Mouse (Mus musculus) T-helper 1 cell (primary cell): Measurements from ENCODE around the gene Klk12.

Source experiments
- in situ Hi-C: fragments of 300-600 bp; cut with MboI, MseI; formaldehyde crosslinking; loops from one replicate; pipeline ENCODE4 v1.15.1; 2025; ENCODE audit warnings: high pct_unique_total_duplicates

The Klk12 gene

DNA sequence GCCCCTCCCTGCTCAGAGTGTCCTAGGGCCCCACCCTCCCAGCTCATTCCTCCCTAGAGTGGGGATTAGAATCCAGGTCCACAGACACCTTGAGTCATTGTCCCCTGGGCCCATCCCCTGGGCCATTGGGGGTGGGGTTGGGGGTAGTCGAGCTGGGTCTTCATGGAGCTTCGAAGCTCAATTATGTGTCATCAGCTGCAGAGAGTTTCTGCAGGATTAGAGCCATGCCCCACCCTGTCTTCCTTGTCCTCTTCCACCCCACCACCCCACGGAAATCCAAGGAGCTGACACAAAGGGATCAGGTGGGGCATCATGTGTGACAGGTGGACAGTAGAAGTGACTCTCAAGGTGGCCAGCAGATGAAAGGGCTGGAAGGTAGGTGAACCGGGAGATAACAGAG is at the start of gene Klk12:
Klk12 (plus strand) TSS at position 301 of the 400 bp plus-strand sequence.
- in situ Hi-C loops, result no loop called here

- in situ Hi-C loops, result no loop called here
Observed at GRCm38 (mm10) chr7:43747788-43748187, 20.9 kb upstream of the Klk12 start.

GRCm38 (mm10) chr7:43752806-43753205 is 15.9 kb upstream of the Klk12 start:
- in situ Hi-C loops, result no loop called here

DNA sequence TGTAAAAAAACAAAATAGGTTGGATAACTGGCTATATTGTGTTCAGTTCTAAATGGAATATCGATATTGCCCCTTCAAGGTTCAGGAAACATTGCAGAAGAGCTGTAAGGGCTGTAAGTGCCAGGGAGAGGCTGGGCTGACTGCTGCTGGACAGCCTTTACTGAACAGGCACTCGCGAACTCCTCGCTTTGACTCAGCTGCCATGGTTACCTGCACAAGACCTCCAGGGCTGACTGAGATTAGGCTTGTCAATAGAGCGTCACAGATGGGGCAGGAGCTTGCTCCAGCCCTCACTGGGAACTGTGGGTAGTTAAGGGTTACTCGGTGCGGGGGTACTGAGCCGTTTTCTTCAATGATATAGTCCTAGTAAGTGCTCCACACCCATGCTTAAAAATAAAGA is 2.2 kb upstream of the Klk12 start:
- in situ Hi-C loops, result no loop called here

DNA sequence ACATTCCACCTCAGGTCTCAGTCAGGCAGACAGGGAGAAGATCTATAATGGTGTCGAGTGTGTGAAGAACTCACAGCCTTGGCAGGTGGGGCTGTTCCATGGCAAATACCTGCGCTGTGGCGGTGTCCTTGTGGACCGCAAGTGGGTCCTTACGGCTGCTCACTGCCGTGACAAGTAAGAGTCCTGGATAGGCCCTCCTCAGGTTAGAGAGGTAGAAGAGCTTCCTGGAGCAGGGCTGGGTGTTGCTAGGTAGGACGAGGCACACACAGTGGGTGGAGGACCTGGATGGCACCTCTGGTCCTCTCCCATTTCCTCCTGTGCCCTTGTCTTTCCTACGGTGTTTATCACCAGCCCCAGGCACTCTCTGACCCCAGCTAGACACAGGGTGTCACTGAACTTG is 939 bp downstream of the Klk12 start:
- in situ Hi-C loops, result no loop called here

- in situ Hi-C loops, result no loop called here
Observed at GRCm38 (mm10) chr7:43770701-43771100, 2.0 kb downstream of the Klk12 start.

- in situ Hi-C loops, result no loop called here
Observed at GRCm38 (mm10) chr7:43771916-43772315, 3.2 kb downstream of the Klk12 start.

GRCm38 (mm10) chr7:43772901-43773300 is 4.2 kb downstream of the Klk12 start:
- in situ Hi-C loops, result no loop called here

- in situ Hi-C loops, result no loop called here
Observed at GRCm38 (mm10) chr7:43774364-43774763, 5.7 kb downstream of the Klk12 start, which contains the start of gene Klk11. TSS of gene Klk11 (plus strand) at chr7:43774604.

- in situ Hi-C loops, result no loop called here
Observed at GRCm38 (mm10) chr7:43774802-43775201, 6.1 kb downstream of the Klk12 start.

DNA sequence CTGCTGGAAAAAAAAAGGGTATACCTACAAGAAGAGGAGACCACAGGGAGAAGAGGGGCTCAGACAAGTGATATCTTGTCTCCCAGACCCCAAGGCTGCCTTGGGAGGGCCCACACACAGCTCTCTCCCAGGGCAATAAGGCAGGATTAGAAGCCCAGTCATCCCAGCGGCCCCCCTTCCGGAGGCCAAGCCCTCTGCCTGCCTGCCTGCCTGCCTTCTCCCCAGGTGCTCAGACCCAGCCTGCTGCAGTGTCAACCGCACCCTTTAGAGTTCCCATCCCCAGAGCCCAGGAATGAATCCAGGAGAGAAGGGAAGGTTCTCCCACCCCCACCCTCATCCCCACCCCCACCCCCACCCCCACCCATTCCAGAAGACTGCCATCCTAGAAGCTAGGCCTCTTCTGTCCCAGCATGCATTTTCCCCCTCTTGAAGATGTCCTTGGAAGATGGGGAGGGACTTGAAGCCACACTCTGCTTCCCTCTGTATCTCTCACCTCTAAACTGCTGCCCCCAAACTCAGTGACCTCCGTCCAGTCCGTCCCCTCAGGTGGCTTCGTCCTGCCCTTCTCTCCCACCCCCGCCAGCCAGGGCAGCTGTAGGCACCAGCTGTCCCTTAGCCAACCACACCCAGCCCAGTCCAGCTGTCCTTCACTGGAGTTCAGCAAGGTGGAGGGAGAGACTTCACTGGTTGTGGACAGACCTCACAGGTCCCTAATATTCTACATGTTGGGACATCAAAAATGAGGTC is 6.8 kb downstream of the Klk12 start:
- in situ Hi-C loops, result no loop called here

GRCm38 (mm10) chr7:43776506-43776905 is 7.8 kb downstream of the Klk12 start:
- in situ Hi-C loops, result no loop called here

DNA sequence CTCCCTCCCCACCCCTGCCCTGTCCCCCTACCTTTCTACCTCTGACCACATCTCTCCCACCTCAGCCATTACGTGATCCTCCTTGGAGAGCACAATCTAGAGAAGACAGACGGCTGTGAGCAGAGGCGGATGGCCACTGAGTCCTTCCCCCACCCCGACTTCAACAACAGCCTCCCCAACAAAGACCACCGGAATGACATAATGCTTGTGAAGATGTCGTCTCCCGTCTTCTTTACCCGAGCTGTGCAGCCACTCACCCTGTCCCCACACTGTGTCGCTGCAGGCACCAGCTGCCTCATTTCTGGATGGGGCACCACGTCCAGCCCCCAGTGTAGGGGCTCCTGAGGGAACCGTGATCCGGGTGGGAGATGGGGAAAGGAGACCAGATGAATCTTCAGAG is 8.7 kb downstream of the Klk12 start:
- in situ Hi-C loops, result no loop called here

- in situ Hi-C loops, result no loop called here
Observed at GRCm38 (mm10) chr7:43778176-43778970, 9.7 kb downstream of the Klk12 start.

DNA sequence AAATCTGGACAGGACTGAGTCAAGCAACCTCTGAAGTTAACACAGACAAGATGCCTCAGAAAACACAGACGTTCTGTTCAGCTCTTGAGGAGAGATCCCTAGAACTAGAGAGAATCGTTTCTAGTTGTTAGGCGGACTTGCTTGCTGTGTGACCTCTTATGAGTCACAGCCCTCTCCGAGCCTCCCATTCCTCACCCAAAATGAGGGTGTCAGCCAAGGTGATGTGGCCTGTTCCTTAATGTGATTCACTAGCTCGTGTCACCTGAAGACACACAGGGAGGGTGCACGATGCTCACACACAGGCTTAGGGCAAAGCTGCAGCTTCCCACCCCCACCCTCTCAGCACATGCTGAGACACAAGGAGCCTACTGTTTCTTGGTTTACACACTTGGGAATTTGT is 11.5 kb downstream of the Klk12 start:
- in situ Hi-C loops, result no loop called here

DNA sequence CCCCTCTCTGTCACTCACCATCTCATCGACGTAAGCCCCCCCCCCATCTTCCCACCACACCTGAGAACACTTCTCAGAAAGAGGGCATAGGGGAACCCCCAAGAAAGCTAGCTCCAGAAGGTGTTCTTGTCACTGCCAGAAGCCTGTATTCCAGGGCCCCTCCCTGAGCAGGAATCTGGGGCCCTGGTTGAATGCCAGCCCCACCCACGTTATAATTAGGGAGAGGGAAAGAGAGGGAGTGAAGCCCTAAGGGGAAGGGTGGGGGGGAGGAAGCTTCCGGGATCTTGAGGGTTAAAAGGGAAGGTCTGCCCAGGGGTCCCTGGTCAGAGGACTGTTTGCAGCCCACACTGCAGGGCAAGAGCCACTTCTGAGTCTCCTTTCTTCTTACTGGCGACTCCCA is 12.0 kb downstream of the Klk12 start, which contains the start of gene Klk10:
Klk10 (plus strand) TSS at position 290 of the 400 bp plus-strand sequence.
- in situ Hi-C loops, result no loop called here

DNA sequence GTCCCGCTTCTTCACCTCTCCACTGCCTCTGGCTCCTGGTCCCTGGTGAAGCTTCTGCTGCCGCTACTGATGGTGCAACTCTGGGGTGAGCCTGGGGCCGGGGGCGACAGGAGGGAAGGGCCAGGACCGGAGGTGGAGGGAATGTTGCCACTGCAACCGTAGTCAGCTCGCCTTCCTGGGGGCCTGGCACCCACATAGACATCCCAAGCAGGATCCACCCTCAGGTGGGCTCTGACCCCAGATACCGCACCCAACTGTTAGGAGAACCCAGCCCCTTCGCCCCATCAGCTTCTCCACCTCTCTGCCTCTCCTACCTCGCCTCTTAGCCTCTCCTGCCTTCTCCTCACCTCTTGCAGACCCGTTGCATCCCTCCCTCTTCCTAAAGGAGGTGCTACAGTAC is 12.8 kb downstream of the Klk12 start:
- in situ Hi-C loops, result no loop called here

DNA sequence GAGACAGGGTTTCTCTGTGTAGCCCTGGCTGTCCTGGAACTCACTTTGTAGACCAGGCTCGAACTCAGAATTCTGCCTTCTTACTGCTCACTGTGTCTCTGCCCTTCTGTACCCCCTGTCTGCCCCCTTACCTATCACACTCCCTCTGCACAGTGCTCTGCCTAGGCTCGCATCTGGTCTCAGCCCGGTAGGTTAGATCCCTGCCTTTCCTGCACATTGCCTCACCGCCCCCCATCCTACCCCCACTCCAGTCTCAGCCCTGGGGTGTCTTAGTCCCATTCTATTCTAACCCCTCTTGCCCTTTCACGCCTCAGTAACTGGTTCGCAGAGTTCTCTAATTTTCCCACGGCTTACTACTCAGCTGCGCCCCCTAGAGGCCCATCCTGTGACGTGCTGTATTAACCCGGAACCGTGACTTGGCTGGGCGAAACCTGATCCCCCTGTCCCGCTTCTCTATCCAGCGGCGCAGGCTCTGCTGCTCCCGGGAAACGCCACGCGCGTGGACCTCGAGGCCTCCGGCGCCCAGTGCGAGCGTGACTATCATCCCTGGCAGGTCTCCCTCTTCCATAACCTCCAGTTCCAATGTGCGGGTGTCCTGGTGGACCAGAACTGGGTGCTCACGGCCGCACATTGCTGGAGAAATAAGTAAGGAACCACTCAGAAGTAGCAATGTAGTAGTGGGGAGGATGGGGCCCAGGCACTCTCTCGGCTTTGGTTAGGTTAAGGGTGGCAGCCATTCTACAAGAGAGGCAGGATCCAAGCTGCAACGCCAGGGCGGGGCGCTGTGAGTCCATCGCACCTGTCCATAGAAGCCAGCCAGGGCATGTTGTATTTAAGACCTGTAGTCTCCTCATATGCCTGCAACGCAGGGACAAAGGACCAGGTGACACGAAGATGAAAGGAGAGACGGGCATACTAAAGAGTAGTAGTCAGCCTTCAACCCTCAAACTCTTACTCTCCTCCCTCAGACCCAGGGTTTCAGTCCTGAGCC is 13.9 kb downstream of the Klk12 start:
- in situ Hi-C loops, result no loop called here

- in situ Hi-C loops, result no loop called here
Observed at GRCm38 (mm10) chr7:43785286-43785685, 16.6 kb downstream of the Klk12 start.

- in situ Hi-C loops, result no loop called here
Observed at GRCm38 (mm10) chr7:43788096-43788495, 19.4 kb downstream of the Klk12 start.

DNA sequence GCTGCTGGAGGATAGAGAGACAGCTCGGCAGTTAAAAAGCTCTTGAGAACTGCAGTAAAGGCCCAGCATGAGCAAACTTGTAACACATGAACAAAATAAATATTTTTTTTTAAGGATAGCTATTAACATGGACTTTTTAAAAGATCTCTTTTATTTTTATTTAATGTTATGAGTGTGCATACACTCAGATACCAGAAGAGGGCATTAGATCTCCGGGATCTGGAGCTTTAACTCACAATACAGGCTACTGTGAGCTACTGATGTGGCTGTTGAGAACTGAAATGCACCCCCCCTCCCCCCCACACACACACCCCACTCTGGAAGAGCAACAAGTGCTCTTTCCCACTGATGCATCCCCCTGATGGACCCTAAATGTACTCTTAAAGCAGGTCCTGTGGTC is 20.6 kb downstream of the Klk12 start:
- in situ Hi-C loops, result no loop called here

DNA sequence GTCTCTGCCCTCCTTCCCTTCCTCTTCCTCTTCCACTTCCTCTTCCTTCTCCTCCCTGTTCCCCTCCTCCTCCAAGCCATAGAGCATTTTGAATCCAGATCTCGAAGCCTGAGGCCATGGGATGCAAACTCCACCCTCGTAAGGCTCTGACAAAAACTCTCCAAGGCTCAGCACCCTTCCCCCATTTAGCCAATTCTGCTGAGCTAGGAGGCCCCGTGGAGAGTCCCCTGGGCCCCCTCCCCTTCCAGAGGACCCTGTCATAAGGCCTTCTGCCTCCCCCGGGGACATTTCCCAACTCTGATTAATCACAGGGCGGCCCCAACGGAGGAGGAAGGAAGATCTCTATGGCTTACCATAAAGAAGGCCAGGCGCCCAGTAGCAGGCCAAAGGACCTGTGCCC is 22.9 kb downstream of the Klk12 start, which contains the start of gene Klk9:
Klk9 (plus strand) TSS at position 301 of the 400 bp plus-strand sequence.
- in situ Hi-C loops, result no loop called here
